Mouse (Mus musculus) liver, embryonic 13.5 days (tissue): ENCODE data around the gene Tmem54. TPM values are rescaled to one million over a fixed set of nuclear protein-coding genes. Genes with fewer than 3 reads are reported as not detected.

Experiments
- ATAC-seq: fragments of 200-750 bp; cut with Nextera tagmentation; 2 replicates; pipeline ENCODE4 v1.8.0; 2017; ENCODE audit warnings: low read depth, mild to moderate bottlenecking, moderate number of reproducible peaks, moderate library complexity
- DNase-seq: peaks from one replicate; pipeline ENCODE4 v3.0.0; 2022
- H3K27ac ChIP-seq: fragments of 300-500 bp; sonication (generic); 2 replicates; pipeline ENCODE4 v1.5.1; 2015; ENCODE audit warnings: moderate library complexity, mild to moderate bottlenecking, inconsistent platforms
- H3K27me3 ChIP-seq: fragments of 300-500 bp; sonication (generic); 2 replicates; pipeline ENCODE4 v1.6.1; 2015; ENCODE audit warnings: mild to moderate bottlenecking, inconsistent platforms
- H3K36me3 ChIP-seq: fragments of 300-500 bp; sonication (generic); 2 replicates; pipeline ENCODE4 v1.6.1; 2015; ENCODE audit warnings: mild to moderate bottlenecking, inconsistent platforms
- H3K4me1 ChIP-seq: fragments of 300-500 bp; sonication (generic); replicated peaks from 2 replicates; pipeline ENCODE4 v1.6.1; 2015; ENCODE audit warnings: inconsistent platforms
- H3K4me2 ChIP-seq: fragments of 300-500 bp; sonication (generic); 2 replicates; pipeline ENCODE4 v1.6.1; 2015; ENCODE audit warnings: inconsistent platforms, mild to moderate bottlenecking, moderate library complexity
- H3K4me3 ChIP-seq: fragments of 300-500 bp; sonication (generic); replicated peaks from 2 replicates; pipeline ENCODE4 v1.5.1; 2015; ENCODE audit warnings: mild to moderate bottlenecking, inconsistent platforms
- H3K9ac ChIP-seq: fragments of 300-500 bp; sonication (generic); 2 replicates; pipeline ENCODE4 v1.6.1; 2015; ENCODE audit warnings: mild to moderate bottlenecking, inconsistent platforms
- H3K9me3 ChIP-seq: fragments of 300-500 bp; sonication (generic); replicated peaks from 2 replicates; pipeline ENCODE4 v1.6.1; 2016; ENCODE audit warnings: inconsistent platforms
- WGBS: fragments of 180-500 bp; shearing (Covaris S2); methylation state at CpG from one replicate; pipeline ENCODE4 v1.1.7; 2015; ENCODE audit not compliant: insufficient replicate concordance; 5-methylcytosine and 5-hydroxymethylcytosine counted together
- polyA plus RNA-seq: library from polyadenylated mRNA; unstranded; fragments of >200 nt; fragmentation: Nextera tagmentation; extraction: Ambion mirVana; gene quantifications from 2 replicates; pipeline ENCODE4 v1.2.1, GENCODE M21; 2015

Gene Tmem54
- polyA plus RNA-seq, 1 experiment from 2014 or later: 2.1 TPM

DNA sequence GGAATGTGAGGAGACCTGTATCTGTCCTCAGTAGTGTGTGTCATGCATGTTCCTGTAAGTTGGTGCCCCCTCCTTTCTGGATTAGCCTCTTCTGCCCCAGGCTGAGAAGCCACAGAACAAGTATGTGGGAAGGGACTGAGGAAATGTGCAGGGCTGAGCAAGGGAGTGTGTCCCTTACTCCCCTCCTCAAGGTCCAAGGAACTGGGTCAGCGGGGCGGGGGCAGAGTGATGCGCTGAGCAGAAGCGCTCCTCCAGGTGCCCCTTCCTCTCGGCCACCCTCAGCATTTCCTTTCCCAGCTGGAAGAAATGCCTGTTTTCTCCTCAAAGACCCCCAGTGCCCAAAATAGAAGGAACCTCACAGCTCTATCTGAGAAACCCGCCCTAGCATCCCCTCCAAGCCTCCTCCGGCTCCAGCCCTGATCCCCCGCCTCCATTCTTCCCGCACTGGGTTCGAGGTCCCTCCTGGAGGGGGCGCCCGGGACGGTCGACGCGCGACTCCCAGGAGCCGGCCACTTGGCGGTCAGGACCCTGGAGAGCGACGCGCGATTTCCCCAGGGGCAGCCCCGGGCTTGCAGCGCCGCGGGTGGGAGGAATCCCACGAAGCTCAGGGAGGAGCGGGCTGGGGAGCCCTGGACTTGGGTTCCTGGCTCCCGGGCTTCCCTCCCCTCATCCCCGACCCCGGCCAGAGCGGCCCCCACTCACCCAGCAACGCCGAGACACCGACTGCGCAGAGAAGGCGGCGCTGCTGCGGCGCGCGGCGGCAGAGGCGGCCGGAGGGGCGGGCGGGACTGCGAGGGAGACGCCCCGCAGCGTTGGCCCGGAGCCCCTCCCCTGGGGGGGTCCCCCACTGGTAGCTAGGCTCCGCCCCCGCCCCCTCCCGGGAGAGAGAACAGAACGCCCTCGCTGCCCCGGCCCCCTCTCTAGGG, 15.4 kb downstream of the Tmem54 start:
- peaks cover 92% of the 10 kb centered on the region for H3K27me3 ChIP-seq
- H3K4me2 ChIP-seq: peak overlapping the region; percentile 66
- peak; percentile 45 for DNase-seq
- no peaks in the 10 kb centered on the region for H3K36me3 ChIP-seq
- no peak for ATAC-seq
- H3K4me1 ChIP-seq: peaks cover 17% of the 10 kb centered on the region
- H3K4me3 ChIP-seq: peak overlapping the region; percentile 47
- WGBS: 1% methylated on average over 45 of the region's 59 CpGs
- H3K9me3 ChIP-seq: no peaks in the 10 kb centered on the region
- H3K27ac ChIP-seq: no peak overlapping the region
- no peak overlapping the region for H3K9ac ChIP-seq

DNA sequence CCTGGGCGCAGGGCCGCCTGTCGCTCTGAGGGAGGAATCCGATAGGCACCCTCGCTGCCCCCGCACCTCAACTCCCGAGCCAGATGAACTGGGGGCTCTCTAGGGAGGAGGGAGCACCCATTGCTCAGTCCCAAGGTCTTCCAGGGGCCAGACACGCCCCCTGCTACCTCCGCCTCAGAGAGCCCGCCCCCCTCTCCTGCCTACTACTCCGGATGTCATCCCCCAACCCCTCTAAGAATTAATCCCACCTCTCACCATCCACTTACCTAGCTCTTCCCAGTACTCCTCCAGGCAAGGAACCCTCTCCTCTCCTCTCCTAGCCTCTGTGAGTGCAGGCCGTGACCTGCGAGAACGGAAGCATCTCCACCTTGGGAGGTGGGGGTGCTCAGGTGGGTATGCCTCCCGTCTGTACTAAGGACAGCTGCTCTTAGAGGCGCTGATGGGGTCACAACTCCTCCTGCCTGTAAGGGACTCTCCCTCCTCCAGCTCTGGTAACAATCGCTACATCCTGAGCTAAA, 16.3 kb downstream of the Tmem54 start, which contains the start of gene Hpca:
Hpca (minus strand) TSS at position 468 of the 518 bp plus-strand sequence.
- Histone ChIP-seq H3K9me3 (no peaks in the 10 kb centered on the region), H3K4me2 (peak within 1 kb of the TSS; percentile 66), H3K27me3 (peaks cover 100% of the 10 kb centered on the region), H3K36me3 (no peaks in the 10 kb centered on the region), H3K9ac (no peak within 1 kb of the TSS), H3K27ac (no peak within 1 kb of the TSS), H3K4me3 (peak within 1 kb of the TSS; percentile 47), H3K4me1 (peaks cover 22% of the 10 kb centered on the region)
- 4% methylated on average over 17 of the region's 17 CpGs for WGBS
- DNase-seq (no peak), ATAC-seq (no peak)

DNA sequence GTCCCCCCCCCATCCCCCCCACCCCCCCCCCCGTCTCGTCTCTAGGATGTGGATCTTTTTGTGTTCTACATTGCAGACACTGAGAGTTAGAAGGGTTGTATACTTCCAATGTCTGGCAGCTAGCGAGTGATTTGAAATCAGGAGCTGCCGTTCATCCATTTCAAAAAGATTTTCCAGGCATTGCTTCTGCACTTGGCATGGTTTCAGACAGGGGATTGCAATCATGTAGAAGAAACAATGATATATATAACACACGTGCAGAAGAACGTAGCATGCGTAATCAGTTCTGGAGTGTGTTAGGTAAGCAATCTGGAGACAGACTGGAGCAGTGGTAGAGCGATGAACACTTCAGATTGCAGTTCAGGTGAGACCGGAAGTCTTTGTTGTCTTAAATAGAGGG, 16.8 kb downstream of the Tmem54 start:
- WGBS: 39% methylated on average over 9 of the region's 9 CpGs
- Histone ChIP-seq H3K4me2 (no peak overlapping the region), H3K4me1 (peaks cover 22% of the 10 kb centered on the region), H3K27ac (no peak overlapping the region), H3K9me3 (no peaks in the 10 kb centered on the region), H3K9ac (no peak overlapping the region), H3K27me3 (peaks cover 99% of the 10 kb centered on the region), H3K36me3 (no peaks in the 10 kb centered on the region), H3K4me3 (no peak overlapping the region)
- DNase-seq (no peak), ATAC-seq (no peak)

DNA sequence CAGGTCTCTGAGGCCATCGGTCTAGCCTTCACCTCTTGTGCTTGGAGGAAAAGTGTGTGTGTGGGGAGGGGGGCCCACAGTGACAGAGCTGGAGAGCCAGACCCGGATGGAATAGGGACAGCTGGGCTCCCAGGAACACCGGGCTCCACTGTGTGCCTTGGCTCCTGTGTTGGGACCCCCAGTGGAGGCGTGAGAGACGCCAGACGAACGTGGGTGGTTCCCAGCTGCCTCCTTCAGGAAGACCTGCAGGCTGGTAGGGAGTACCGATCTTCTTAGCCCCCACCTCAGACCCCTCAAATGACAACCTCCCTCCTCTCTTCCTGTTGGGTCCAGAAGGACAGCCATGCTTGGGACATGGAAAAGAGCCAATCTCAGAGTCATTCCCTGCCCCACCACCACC, 17.4 kb downstream of the Tmem54 start:
- Histone ChIP-seq H3K4me1 (peaks cover 22% of the 10 kb centered on the region), H3K36me3 (no peaks in the 10 kb centered on the region), H3K27me3 (peaks cover 97% of the 10 kb centered on the region), H3K27ac (no peak overlapping the region), H3K4me2 (no peak overlapping the region), H3K9me3 (no peaks in the 10 kb centered on the region), H3K4me3 (no peak overlapping the region), H3K9ac (no peak overlapping the region)
- DNase-seq: no peak
- ATAC-seq: no peak
- WGBS: 14% methylated on average over 8 of the region's 8 CpGs

DNA sequence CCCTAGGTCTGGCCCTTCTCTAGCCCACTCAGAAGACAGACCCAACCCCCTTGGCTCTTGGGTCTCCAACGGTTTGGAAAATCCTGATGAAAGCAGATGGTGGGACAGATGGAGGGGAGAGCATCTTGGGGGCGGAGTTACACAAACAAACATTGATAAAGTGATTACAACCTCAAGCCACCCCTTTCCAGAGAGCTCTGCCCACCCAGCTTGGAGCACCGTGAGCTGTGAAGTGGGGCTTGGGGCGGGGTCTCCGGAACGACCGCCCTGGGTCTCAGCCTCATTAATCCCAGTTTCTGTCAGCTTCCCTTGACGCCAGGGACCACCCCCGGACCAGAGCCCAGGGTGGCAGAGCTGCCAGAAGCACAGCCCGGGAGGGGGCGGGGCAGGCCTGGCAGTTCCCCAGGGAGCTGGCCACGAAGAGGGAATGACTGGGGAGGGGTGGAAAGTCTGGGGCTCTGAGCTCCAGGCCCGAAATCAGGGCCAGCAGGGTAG, 19.4 kb downstream of the Tmem54 start:
- WGBS: 9% methylated on average over 13 of the region's 13 CpGs
- Histone ChIP-seq H3K27me3 (peaks cover 94% of the 10 kb centered on the region), H3K4me1 (peaks cover 22% of the 10 kb centered on the region)

DNA sequence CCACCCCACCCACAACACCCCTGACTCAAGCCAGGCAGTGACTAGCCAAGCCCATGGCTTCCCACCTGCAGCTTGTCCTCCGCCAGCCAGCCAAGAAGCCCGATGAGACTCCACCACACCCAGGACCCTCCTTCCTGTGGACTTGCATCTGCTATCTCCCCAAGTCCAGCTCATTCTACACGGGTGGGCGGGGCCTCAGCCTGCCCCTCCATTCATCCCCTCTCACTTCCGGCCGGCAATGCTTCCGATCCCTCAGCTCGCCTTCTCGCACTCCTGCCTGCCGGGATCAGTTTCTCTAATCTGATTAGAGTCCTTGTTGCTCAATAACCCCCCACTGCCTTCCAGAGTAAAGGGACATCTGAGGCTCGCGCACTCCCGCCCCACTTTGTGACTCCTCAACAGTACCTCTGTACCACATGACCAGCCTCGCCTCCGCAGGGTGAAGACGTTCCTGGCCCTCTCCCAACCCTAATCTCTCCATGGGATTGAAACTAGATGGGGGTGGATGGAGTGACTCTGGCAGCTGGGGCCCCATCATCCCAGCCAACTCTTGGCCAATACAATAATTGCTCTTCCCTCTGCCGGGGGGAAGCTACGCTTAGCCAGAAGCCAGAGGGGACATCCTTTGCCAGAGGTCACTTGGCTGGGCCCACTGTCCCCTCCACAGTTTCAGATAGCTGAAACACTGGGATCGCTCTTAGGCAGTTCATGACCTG, 20.5 kb downstream of the Tmem54 start:
- H3K9ac ChIP-seq: no peak overlapping the region
- DNase-seq (no peak), ATAC-seq (0 out of 2 replicates have a peak, but pooled peaks have one; percentile 16)
- H3K27me3 ChIP-seq: peaks cover 89% of the 10 kb centered on the region
- H3K9me3 ChIP-seq: no peaks in the 10 kb centered on the region
- H3K36me3 ChIP-seq: no peaks in the 10 kb centered on the region
- WGBS: 10% methylated on average over 19 of the region's 19 CpGs
- H3K27ac ChIP-seq: no peak overlapping the region
- H3K4me2 ChIP-seq: peak overlapping the region; percentile 44
- H3K4me1 ChIP-seq: peaks cover 31% of the 10 kb centered on the region
- H3K4me3 ChIP-seq: peak overlapping the region; percentile 23

More for the DNA sequence above, 19.4 kb downstream of the Tmem54 start:
- Histone ChIP-seq H3K9me3 (no peaks in the 10 kb centered on the region), H3K27ac (no peak overlapping the region), H3K9ac (no peak overlapping the region), H3K4me3 (peak overlapping the region; percentile 23; the same call in 1 of the 2 replicates), H3K36me3 (no peaks in the 10 kb centered on the region), H3K4me2 (peak overlapping the region; percentile 44; the same call in 1 of the 2 replicates)
- ATAC-seq (no peak), DNase-seq (no peak)

DNA sequence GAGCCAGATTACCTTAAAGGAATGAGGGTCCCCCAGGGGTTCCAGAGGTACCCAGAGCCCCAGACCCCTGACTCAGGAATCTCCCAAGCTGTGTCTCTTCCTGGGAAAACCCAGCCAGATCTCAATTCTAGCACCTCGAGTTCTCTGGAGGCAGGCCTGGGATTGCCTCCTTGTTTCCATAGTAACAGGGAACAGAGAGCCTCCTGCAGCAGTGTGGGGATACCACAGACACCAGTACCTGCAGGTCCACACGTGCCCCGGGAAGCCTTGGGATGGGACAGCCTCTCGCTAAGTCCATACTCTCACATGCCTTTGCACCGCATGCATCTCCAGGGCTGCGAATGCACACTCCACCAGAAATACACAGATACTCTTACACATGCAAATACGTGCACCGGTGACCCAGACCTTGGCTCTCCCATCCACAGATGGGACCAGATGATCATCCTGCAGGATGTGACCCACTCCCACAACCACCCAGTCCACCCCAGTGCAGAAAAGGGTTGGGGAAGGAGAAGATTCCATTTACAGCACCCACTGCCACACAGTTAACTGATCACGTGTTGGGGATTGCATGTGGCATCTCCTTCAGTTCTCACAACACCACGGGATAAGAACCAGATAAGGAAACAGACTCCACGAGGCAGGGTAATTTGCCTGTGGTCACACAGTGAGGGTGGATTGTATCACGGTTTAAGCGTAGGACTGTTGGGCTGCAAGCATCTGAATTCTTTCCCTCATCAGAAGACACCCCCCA, 23.4 kb downstream of the Tmem54 start:
- 45% methylated on average over 13 of the region's 13 CpGs for WGBS
- Histone ChIP-seq H3K9ac (no peak overlapping the region), H3K9me3 (no peaks in the 10 kb centered on the region), H3K4me2 (no peak overlapping the region), H3K27ac (no peak overlapping the region), H3K4me3 (no peak overlapping the region), H3K27me3 (peaks cover 86% of the 10 kb centered on the region), H3K4me1 (peaks cover 28% of the 10 kb centered on the region), H3K36me3 (no peaks in the 10 kb centered on the region)
- ATAC-seq (no peak), DNase-seq (no peak)

DNA sequence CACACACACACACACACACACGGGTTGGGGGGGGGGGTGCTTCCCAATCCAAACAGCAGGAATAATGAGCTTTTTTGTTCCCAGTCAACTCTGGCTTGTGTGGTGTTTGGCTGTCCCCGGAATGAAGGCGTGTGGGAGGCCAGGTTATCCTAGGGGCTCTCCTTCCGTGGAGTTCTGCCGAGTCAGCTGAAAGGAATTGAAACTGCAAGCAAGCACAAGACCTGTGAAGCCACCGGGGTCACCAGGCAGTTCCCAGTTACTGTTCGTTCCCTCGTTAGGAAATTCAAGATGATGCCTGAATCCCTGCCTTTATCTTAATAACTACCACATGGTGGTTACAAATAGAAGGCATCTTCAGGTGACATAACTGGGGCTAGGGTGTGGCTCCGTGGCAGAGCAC, 24.0 kb downstream of the Tmem54 start:
- Histone ChIP-seq H3K27ac (no peak overlapping the region), H3K36me3 (no peaks in the 10 kb centered on the region), H3K9ac (no peak overlapping the region), H3K4me1 (peaks cover 28% of the 10 kb centered on the region), H3K27me3 (peaks cover 86% of the 10 kb centered on the region), H3K4me3 (no peak overlapping the region), H3K9me3 (no peaks in the 10 kb centered on the region), H3K4me2 (no peak overlapping the region)
- WGBS: 50% methylated on average over 9 of the region's 9 CpGs
- no peak for ATAC-seq
- DNase-seq: no peak

DNA sequence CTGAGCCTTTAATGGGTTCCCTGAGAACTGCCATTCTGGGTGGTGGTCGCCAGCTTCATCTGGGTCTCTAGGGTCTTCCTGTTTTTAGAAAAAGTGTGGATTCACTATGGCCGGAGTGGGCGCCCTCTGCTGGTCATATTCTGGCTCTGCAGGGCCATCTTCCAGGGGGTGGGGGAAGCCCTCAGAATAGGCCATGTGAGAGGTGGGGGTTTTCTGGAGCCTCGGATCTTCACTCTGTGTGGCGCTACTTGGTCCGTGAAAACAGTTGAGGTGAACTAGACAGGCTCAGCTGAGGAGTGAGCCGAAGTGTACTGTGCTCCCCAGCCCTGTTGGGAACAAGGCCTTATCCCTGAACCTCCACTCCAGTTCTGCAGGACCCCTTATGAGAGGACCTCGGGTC, 24.8 kb downstream of the Tmem54 start:
- Histone ChIP-seq H3K4me3 (0 out of 2 replicates have a peak overlapping the region, but pooled peaks have one; percentile 28), H3K4me1 (peaks cover 29% of the 10 kb centered on the region), H3K9me3 (no peaks in the 10 kb centered on the region), H3K9ac (no peak overlapping the region), H3K27ac (no peak overlapping the region), H3K36me3 (no peaks in the 10 kb centered on the region), H3K4me2 (peak overlapping the region; percentile 51), H3K27me3 (peaks cover 86% of the 10 kb centered on the region)
- no peak for DNase-seq
- WGBS: 3% methylated on average over 8 of the region's 8 CpGs
- ATAC-seq: peak; percentile 15; the same call in 1 of the 2 replicates

DNA sequence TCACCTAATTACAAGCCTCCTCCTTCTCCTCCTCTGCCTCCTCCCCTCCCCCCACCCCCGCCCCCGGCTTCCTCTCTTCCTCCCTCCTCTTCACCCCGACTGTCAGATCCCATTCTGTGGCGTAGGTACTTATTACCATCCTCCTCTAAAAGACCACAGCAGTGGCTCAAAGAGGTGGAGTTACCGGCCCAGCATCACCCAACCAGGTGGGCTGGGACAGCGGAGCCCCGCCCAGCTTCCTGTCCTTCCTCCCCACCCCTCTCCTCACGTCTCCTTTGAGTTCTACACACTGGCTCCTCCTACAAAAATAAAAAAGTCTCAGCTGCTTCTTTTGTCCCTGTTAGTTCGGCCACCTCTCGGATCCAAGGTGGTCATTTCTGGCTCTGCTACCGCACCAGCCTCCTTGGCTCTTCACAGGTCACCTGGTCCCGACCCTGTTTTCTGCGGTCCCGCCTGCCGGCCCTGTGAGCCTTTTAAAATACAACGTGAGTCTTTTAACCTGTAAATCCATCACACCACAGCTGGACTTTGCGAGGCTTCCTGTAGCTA, 25.5 kb downstream of the Tmem54 start:
- Histone ChIP-seq H3K4me1 (peaks cover 23% of the 10 kb centered on the region), H3K9me3 (no peaks in the 10 kb centered on the region), H3K36me3 (no peaks in the 10 kb centered on the region), H3K27me3 (peaks cover 86% of the 10 kb centered on the region), H3K4me3 (peak overlapping the region; percentile 28), H3K9ac (no peak overlapping the region), H3K27ac (no peak overlapping the region), H3K4me2 (peak overlapping the region; percentile 51)
- DNase-seq (no peak), ATAC-seq (no peak; the same call in 1 of the 2 replicates)
- WGBS: 8% methylated on average over 17 of the region's 17 CpGs
